Mouse (Mus musculus) lung, postnatal 25 days (tissue): Measurements from ENCODE around the gene Cyp2t4.

Experiments used
- DNase-seq: peaks from one replicate; pipeline ENCODE4 v3.0.0; 2022; ENCODE audit warnings: low spot score

Gene Cyp2t4

GRCm38 (mm10) chr7:27184964-27185363, 31.4 kb downstream of the Cyp2t4 start:
- DNase-seq: no peak

- no peak for DNase-seq
Measured at GRCm38 (mm10) chr7:27185986-27186385, 32.5 kb downstream of the Cyp2t4 start.

GRCm38 (mm10) chr7:27189271-27189931, 35.9 kb downstream of the Cyp2t4 start:
- DNase-seq: no peak

- DNase-seq: no peak
Measured at GRCm38 (mm10) chr7:27192434-27192833, 38.9 kb downstream of the Cyp2t4 start.

- no peak for DNase-seq
Measured at GRCm38 (mm10) chr7:27193731-27194130, 40.2 kb downstream of the Cyp2t4 start.

GRCm38 (mm10) chr7:27195681-27196611, 42.4 kb downstream of the Cyp2t4 start, which contains the start of the genes BC024978 and Snrpa:
Gene BC024978, plus strand, starts transcription at chr7:27195781.
Gene Snrpa, minus strand, starts transcription at chr7:27196271.
- peak; percentile 100 for DNase-seq

- DNase-seq: no peak
Measured at GRCm38 (mm10) chr7:27197136-27197535, 43.6 kb downstream of the Cyp2t4 start.

- DNase-seq: no peak
Measured at GRCm38 (mm10) chr7:27197634-27198033, 44.1 kb downstream of the Cyp2t4 start.

GRCm38 (mm10) chr7:27198355-27198754, 44.8 kb downstream of the Cyp2t4 start:
- DNase-seq: no peak

- no peak for DNase-seq
Measured at GRCm38 (mm10) chr7:27198779-27199178, 45.3 kb downstream of the Cyp2t4 start.

- no peak for DNase-seq
Measured at GRCm38 (mm10) chr7:27203730-27204449, 50.4 kb downstream of the Cyp2t4 start.
